Mouse (Mus musculus) small intestine, adult 2 months (tissue): Measurements from ENCODE around the gene Adcy2.

Source experiments
- CTCF ChIP-seq: fragments of 200-500 bp; IDR thresholded peaks from 2 replicates; pipeline ENCODE4 v1.5.1; 2012; ENCODE audit warnings: low read depth, mild to moderate bottlenecking, control low read depth, inconsistent platforms, low read length, moderate library complexity, mixed read lengths; ENCODE audit not compliant: insufficient replicate concordance, insufficient read length; ENCODE audit errors: extremely low read depth
- POLR2A ChIP-seq: fragments of 200-500 bp; IDR thresholded peaks from 2 replicates; pipeline ENCODE4 v1.6.1; 2012; ENCODE audit warnings: low read depth, mild to moderate bottlenecking, control low read depth, inconsistent platforms, low read length, moderate library complexity

DNA sequence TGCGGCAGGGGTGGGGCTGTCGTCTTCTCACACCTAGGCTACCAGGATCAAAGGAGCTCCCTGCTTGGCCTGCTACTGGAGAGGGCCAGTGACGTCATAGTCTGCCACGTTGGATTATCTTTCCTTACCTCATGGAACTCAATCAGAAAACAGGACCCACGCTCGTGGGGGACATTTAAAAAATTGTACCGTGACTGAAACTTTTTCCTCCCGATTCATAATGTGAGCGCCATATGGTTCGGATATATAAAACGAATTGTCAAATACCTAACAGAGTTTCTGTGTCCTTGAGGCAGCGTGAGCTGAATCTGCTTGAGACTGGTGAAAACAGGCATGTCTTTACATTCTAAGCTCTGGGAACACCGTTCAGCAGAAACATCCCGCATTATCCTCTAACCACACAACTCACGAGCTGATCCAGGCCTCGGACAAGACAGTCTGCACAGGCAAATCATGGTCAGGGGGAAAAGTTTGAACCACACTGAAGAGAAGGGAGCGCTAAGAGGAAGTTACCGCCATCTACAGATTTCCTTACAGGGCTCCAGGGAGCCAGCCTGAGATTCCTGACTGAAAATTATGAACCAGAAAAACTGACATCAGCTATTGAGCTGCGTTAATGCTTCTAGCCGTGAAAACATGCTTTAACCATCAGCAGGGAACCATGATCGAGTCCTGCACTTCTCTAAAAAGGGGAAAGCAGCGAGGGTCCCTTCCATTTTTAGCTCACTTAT is 1.4 kb downstream of the Adcy2 start:
- TF ChIP-seq POLR2A (no peak), CTCF (no peak)
